Mouse (Mus musculus) v-Abl transformed pro-B cells (cell line): ENCODE results near the gene Dmd.
"Not testable (repeated sequence)": the region's sequence is repeated elsewhere in the genome, so short reads cannot be mapped to it uniquely, and the experiment has no call there.

Experiments
- in situ Hi-C, 2 experiments: fragments of 400-800 bp; cut with MboI; formaldehyde crosslinking; loops; one replicate each; pipeline ENCODE4 v1.15.1; 2025; ENCODE audit not compliant: unreplicated experiment in 2 of 2

Gene Dmd

GRCm38 (mm10) chrX:82948630-82949029 lies at the start of gene Dmd:
TSS of gene Dmd (plus strand) at chrX:82948870.
- in situ Hi-C loops: no loop called here

GRCm38 (mm10) chrX:82901515-82901914 lies 47.2 kb upstream of the Dmd start:
- in situ Hi-C loops: no loop called here

- in situ Hi-C loops: no loop called here
Observed at GRCm38 (mm10) chrX:82987683-82988082, 39.0 kb downstream of the Dmd start.

- in situ Hi-C loops: no loop called here
Observed at GRCm38 (mm10) chrX:83050190-83050589, 101.5 kb downstream of the Dmd start.

- in situ Hi-C loops: no loop called here
Observed at GRCm38 (mm10) chrX:83116171-83116876, 167.7 kb downstream of the Dmd start.

- in situ Hi-C loops: no loop called here
Observed at GRCm38 (mm10) chrX:83117198-83117597, 168.5 kb downstream of the Dmd start.

- in situ Hi-C loops: no loop called here
Observed at GRCm38 (mm10) chrX:83220563-83220962, 271.9 kb downstream of the Dmd start.

GRCm38 (mm10) chrX:83221050-83221449 lies 272.4 kb downstream of the Dmd start:
- in situ Hi-C loops: no loop called here

- in situ Hi-C loops: no loop called here
Observed at GRCm38 (mm10) chrX:83487598-83487997, 538.9 kb downstream of the Dmd start, which contains the start of gene Tsga8. TSS of gene Tsga8 (minus strand) at chrX:83487924.

- in situ Hi-C loops: no loop called here
Observed at GRCm38 (mm10) chrX:83674998-83675397, 726.3 kb downstream of the Dmd start.

- in situ Hi-C loops: no loop called here
Observed at GRCm38 (mm10) chrX:83686547-83686946, 737.9 kb downstream of the Dmd start.

- in situ Hi-C loops: no loop called here
Observed at GRCm38 (mm10) chrX:83740533-83740932, 791.9 kb downstream of the Dmd start.

- in situ Hi-C loops: no loop called here
Observed at GRCm38 (mm10) chrX:83746301-83747008, 797.8 kb downstream of the Dmd start.

- in situ Hi-C loops: no loop called here
Observed at GRCm38 (mm10) chrX:83787406-83787805, 838.7 kb downstream of the Dmd start.

- in situ Hi-C loops: not testable (repeated sequence)
Observed at GRCm38 (mm10) chrX:83867469-83867868, 918.8 kb downstream of the Dmd start.

- in situ Hi-C loops: not testable (repeated sequence)
Observed at GRCm38 (mm10) chrX:83875389-83875788, 926.7 kb downstream of the Dmd start.

- in situ Hi-C loops: no loop called here
Observed at GRCm38 (mm10) chrX:83975895-83976294, 1027.2 kb downstream of the Dmd start.

GRCm38 (mm10) chrX:84001294-84001693 lies 1052.6 kb downstream of the Dmd start:
- in situ Hi-C loops: loop anchor here in 1 of 2 experiments (25.0 kb wide), 2 partner anchors 111 to 1636 kb away; no protein-coding TSS in a partner anchor

- in situ Hi-C loops: not testable (repeated sequence)
Observed at GRCm38 (mm10) chrX:84062431-84062830, 1113.8 kb downstream of the Dmd start.

GRCm38 (mm10) chrX:84165872-84166271 lies 1217.2 kb downstream of the Dmd start:
- in situ Hi-C loops: no loop called here

GRCm38 (mm10) chrX:84241297-84241859 lies 1292.7 kb downstream of the Dmd start:
- in situ Hi-C loops: no loop called here

GRCm38 (mm10) chrX:84330593-84330992 lies 1381.9 kb downstream of the Dmd start:
- in situ Hi-C loops: no loop called here
